Mouse (Mus musculus): ENCODE results near the gene Mmp23. TPM values are rescaled to one million over a fixed set of nuclear protein-coding genes. Genes with fewer than 3 reads are reported as not detected.

Mmp23 gene
- total RNA-seq, 2 experiments from 2014 or later: 3.9 to 6.4 TPM

DNA sequence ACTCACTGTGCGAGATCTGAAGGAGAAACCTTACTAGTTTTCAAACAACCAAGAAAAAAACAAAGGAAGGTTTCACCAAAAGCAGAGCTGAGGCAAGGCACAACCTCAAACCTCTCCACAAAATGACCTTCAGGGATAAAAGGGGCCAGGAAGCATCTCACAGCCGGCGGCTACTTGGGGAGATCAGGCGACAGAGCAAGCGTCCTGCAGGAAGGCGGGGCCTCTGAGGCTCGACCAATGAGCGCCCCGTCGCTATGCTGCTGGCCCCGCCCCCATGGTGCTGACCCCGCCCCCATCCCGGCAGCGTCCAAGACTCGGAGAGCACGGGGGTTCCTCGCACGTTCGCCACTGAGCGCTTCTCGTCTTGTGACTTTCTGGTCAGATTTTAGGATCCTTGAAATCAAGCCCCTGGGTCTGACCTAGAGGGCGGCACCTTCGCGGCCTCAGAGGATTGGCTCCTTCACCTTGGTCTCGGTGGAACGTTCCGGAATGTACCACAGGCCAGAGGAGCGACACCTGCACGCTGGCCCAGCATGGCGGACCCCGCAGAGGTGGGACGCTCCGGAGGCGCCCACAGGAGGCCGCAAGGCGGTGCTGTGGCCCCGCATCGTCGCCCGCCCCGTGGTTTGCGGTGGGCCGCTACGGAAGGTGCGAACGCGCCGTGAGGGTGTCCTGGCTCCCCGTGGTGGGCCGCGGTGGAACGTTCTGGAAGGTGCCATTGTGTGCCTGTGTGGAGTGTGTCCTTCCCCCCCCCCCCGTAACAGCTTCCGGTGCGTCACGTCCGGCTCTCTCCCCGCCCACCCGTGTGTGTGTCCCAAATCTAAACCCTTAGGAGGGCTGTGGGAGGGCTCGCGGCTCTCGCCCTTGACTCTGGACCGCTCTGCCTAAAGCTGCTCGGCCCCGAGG, 51.8 kb downstream of the Mmp23 start, which contains the start of gene Slc35e2:
TSS of gene Slc35e2 (plus strand) at position 326 of the 906 bp plus-strand sequence.
- DNase-seq: peak; percentile 95 to 96

Other genes starting within 250 kb of the Mmp23 start
- 10 to 100 TPM; 11.1 to 14.0 TPM for gene Cfap74, start 244.2 kb downstream of the Mmp23 start, total RNA-seq (2021)
- gene Tmem52, start 184.3 kb downstream of the Mmp23 start, total RNA-seq (2021): 1 to 10 TPM; 2.0 to 6.6 TPM
- 100 to 1,000 TPM; 744 to 792 TPM for gene Gnb1, start 162.0 kb downstream of the Mmp23 start, total RNA-seq (2021)
- 10 to 100 TPM; 65.8 to 71.5 TPM for gene Nadk, start 91.0 kb downstream of the Mmp23 start, total RNA-seq (2021)
- 10 to 100 TPM; 40.1 to 41.0 TPM for gene Slc35e2, start 52.0 kb downstream of the Mmp23 start, total RNA-seq (2021)
- 10 to 100 TPM; 43.6 to 46.8 TPM for gene Cdk11b, start 28.5 kb downstream of the Mmp23 start, total RNA-seq (2021)
- not detected for gene Gm10563, start 8.0 kb downstream of the Mmp23 start, total RNA-seq (2021)
- 100 to 1,000 TPM in 1 of 2 experiments, 10 to 100 TPM in 1; 96.8 to 109 TPM for gene Mib2, start 15.8 kb upstream of the Mmp23 start, total RNA-seq (2021)
- gene Fndc10, start 41.0 kb upstream of the Mmp23 start, total RNA-seq (2021): 10 to 100 TPM; 21.8 to 23.0 TPM
- gene Ssu72, start 51.4 kb upstream of the Mmp23 start, total RNA-seq (2021): 10 to 100 TPM; 78.3 to 82.6 TPM
- gene Tmem240, start 81.4 kb upstream of the Mmp23 start, total RNA-seq (2021): 10 to 100 TPM; 34.7 to 35.1 TPM
- 10 to 100 TPM; 51.8 to 54.0 TPM for gene Atad3a, start 107.7 kb upstream of the Mmp23 start, total RNA-seq (2021)
- 10 to 100 TPM; 10.5 to 11.3 TPM for gene Vwa1, start 121.3 kb upstream of the Mmp23 start, total RNA-seq (2021)
- 10 to 100 TPM; 29.6 to 31.8 TPM for gene Tmem88b, start 132.5 kb upstream of the Mmp23 start, total RNA-seq (2021)
- gene Ankrd65, start 137.1 kb upstream of the Mmp23 start, total RNA-seq (2021): not detected
- 10 to 100 TPM; 83.0 to 87.4 TPM for gene Mrpl20, start 149.5 kb upstream of the Mmp23 start, total RNA-seq (2021)
- gene Ccnl2, start 159.1 kb upstream of the Mmp23 start, total RNA-seq (2021): 100 to 1,000 TPM in 1 of 2 experiments, 10 to 100 TPM in 1; 87.0 to 106 TPM
- gene Aurkaip1, start 177.9 kb upstream of the Mmp23 start, total RNA-seq (2021): 10 to 100 TPM; 88.4 to 98.2 TPM
- 1 to 10 TPM; 5.6 to 8.1 TPM for gene Mxra8, start 186.3 kb upstream of the Mmp23 start, total RNA-seq (2021)
- 10 to 100 TPM; 75.6 to 76.6 TPM for gene Dvl1, start 194.0 kb upstream of the Mmp23 start, total RNA-seq (2021)
- gene Tas1r3, start 210.0 kb upstream of the Mmp23 start, total RNA-seq (2021): under 1 TPM; 0.15 to 0.48 TPM
- gene Cptp, start 216.1 kb upstream of the Mmp23 start, total RNA-seq (2021): 10 to 100 TPM; 24.5 to 24.9 TPM
- 10 to 100 TPM; 35.7 to 36.9 TPM for gene Ints11, start 216.2 kb upstream of the Mmp23 start, total RNA-seq (2021)
- gene Pusl1, start 238.4 kb upstream of the Mmp23 start, total RNA-seq (2021): 10 to 100 TPM; 56.8 to 59.9 TPM
- 100 to 1,000 TPM; 109 to 128 TPM for gene Acap3, start 238.4 kb upstream of the Mmp23 start, total RNA-seq (2021)